Mouse (Mus musculus) lung, embryonic 15.5 days (tissue): ENCODE results near the gene Gsc2. TPM values are rescaled to one million over a fixed set of nuclear protein-coding genes. Genes with fewer than 3 reads are reported as not detected.
A peak's percentile ranks its signal among the peaks of the same experiment; 100 is the strongest.

Source experiments
- ATAC-seq: fragments of 200-750 bp; cut with Nextera tagmentation; 2 replicates; pipeline ENCODE4 v1.8.0; 2017; ENCODE audit warnings: moderate number of reproducible peaks, borderline replicate concordance; ENCODE audit not compliant: low FRiP score, low TSS enrichment; ENCODE audit errors: extremely low read depth
- H3K27ac ChIP-seq: fragments of 300-500 bp; sonication (generic); 2 replicates; pipeline ENCODE4 v1.5.1; 2015; ENCODE audit warnings: moderate library complexity, mild to moderate bottlenecking, inconsistent platforms
- H3K27me3 ChIP-seq: fragments of 300-500 bp; sonication (generic); 2 replicates; pipeline ENCODE4 v1.6.1; 2015; ENCODE audit warnings: inconsistent platforms
- H3K36me3 ChIP-seq: fragments of 300-500 bp; sonication (generic); 2 replicates; pipeline ENCODE4 v1.6.1; 2015; ENCODE audit warnings: inconsistent platforms
- H3K4me1 ChIP-seq: fragments of 300-500 bp; sonication (generic); 2 replicates; pipeline ENCODE4 v1.6.1; 2015; ENCODE audit warnings: inconsistent platforms
- H3K4me2 ChIP-seq: fragments of 300-500 bp; sonication (generic); 2 replicates; pipeline ENCODE4 v1.6.1; 2015; ENCODE audit warnings: inconsistent platforms, mild to moderate bottlenecking, moderate library complexity
- H3K4me3 ChIP-seq: fragments of 300-500 bp; sonication (generic); 2 replicates; pipeline ENCODE4 v1.5.1; 2015; ENCODE audit warnings: mild to moderate bottlenecking, inconsistent platforms
- H3K9ac ChIP-seq: fragments of 300-500 bp; sonication (generic); 2 replicates; pipeline ENCODE4 v1.6.1; 2015; ENCODE audit warnings: inconsistent platforms
- H3K9me3 ChIP-seq: fragments of 300-500 bp; sonication (generic); 2 replicates; pipeline ENCODE4 v1.6.1; 2016; ENCODE audit warnings: inconsistent platforms
- WGBS: fragments of 180-500 bp; shearing (Covaris S2); methylation state at CpG from one replicate; pipeline ENCODE4 v1.1.7; 2015; 5-methylcytosine and 5-hydroxymethylcytosine counted together
- polyA plus RNA-seq: library from polyadenylated mRNA; unstranded; fragments of >200 nt; fragmentation: Nextera tagmentation; extraction: Ambion mirVana; gene quantifications from 2 replicates; pipeline ENCODE4 v1.2.1, GENCODE M21; 2015

Gsc2 gene
- polyA plus RNA-seq, 1 experiment from 2014 or later: not detected

DNA sequence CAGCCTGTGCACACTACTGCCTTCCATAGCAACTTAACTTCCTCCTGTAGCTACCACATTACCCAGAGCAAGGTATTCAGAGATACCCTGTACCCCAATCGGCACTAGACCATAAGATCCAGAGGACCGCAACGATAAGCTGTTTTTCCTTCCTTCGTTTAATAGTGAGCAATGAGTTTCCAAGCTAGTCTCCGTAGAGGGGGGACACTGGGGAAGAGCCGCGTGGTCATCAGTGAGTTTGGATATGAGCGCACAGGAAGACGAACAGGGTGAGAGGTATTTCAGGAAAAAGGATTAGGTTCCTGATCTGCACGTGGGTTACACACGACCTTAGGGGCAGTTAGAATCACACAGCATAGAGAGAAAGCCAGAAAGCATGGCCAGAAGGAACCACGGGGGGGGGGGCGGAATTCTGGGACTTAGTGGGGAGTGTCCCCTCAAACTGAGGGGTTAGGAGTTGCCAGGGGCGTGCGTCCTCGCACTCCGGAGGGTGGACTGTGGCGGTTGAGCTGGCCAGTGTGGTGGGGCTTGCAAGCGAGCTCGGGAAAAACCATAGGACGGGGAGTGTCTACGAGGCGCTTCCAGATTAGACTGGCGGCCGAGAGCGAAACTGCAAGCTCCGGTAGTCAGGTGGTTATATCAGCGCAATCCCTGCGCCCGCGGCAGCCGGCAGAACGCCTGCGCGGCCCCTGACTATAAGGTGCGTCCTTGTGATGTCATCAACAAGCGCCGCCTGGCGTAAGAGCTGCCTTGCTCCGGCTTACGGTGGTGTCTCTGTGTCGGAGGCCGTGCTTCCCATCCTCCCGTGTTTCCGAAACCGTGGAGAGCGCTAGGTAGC, 6.7 kb upstream of the Gsc2 start:
- Histone ChIP-seq H3K4me1 (peaks cover 20% of the 10 kb centered on the region), H3K27ac (peak overlapping the region; percentile 86)

DNA sequence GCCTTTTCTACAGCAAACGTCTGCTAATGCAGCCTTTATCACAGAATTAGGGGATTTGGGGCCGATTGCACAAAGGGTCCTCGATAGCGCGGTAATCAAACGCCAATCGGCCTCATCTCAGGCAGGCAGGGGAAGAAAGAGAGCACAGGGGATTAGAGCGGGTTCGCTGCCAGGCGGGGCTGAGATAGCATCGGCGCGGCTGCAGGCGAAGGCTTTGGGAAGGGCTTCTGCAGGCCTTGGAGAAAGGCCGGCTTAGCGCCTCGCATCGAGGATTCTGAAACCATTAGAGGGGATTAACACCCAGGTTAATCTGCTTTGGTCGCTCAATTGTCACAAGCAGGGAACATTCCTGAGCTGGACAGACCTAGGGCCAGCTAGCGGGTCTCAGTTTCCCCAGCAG, 5.7 kb upstream of the Gsc2 start:
- Histone ChIP-seq H3K4me3 (peak overlapping the region; percentile 60; the same call in 1 of the 2 replicates), H3K4me1 (peaks cover 18% of the 10 kb centered on the region), H3K9ac (peak overlapping the region; percentile 20; the same call in 1 of the 2 replicates), H3K27me3 (peaks cover 48% of the 10 kb centered on the region), H3K27ac (no peak overlapping the region), H3K36me3 (no peaks in the 10 kb centered on the region), H3K4me2 (peak overlapping the region; percentile 94), H3K9me3 (no peaks in the 10 kb centered on the region)
- no peak for ATAC-seq
- 14% methylated on average over 20 of the region's 20 CpGs for whole genome bisulfite sequencing

More for the DNA sequence above, 6.7 kb upstream of the Gsc2 start:
- H3K9me3 ChIP-seq: no peaks in the 10 kb centered on the region
- ATAC-seq: peak; percentile 95
- peak overlapping the region; percentile 94 for H3K4me2 ChIP-seq
- H3K9ac ChIP-seq: peak overlapping the region; percentile 67
- H3K27me3 ChIP-seq: peaks cover 39% of the 10 kb centered on the region
- WGBS: 2% methylated on average over 47 of the region's 47 CpGs
- H3K4me3 ChIP-seq: peak overlapping the region; percentile 60
- 0 out of 2 replicates have a peak, but pooled peaks cover 6% of the 10 kb centered on the region for H3K36me3 ChIP-seq

- H3K36me3 ChIP-seq: peaks cover 33% of the 10 kb centered on the region
- H3K4me3 ChIP-seq: peak within 1 kb of the TSS; percentile 92
- peak within 1 kb of the TSS; percentile 49; the same call in 1 of the 2 replicates for H3K27ac ChIP-seq
- peak within 1 kb of the TSS; percentile 74 for H3K9ac ChIP-seq
- peaks cover 18% of the 10 kb centered on the region for H3K4me1 ChIP-seq
- WGBS: under 1% methylated on average over 35 of the region's 35 CpGs
- ATAC-seq: peak; percentile 94
- H3K9me3 ChIP-seq: no peaks in the 10 kb centered on the region
- H3K4me2 ChIP-seq: peak within 1 kb of the TSS; percentile 84
- H3K27me3 ChIP-seq: peaks cover 46% of the 10 kb centered on the region
Measured at GRCm38 (mm10) chr16:17911052-17911595, 3.7 kb downstream of the Gsc2 start, which contains the start of gene Ess2. TSS of gene Ess2 (minus strand) at chr16:17911348.

DNA sequence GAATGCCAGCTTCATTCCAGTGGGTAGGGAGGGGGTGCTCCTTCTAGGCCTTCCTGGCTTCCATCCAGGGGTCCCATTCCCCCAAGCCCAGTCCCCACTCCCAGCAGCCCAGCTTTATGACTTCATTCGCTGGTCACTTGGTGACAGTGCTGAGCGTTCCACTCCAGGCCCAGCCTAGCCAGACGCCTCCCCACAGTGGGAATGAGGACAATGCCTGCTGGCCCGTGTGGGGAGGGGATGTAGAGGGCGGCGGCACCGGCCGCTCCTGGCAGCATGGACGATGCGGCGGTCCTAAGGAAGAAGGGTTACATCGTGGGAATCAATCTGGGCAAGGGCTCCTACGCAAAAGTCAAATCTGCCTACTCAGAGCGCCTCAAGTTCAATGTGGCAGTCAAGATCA, 16.4 kb downstream of the Gsc2 start, which contains the start of the genes Dgcr2 and Tssk2:
Dgcr2 (minus strand) TSS at position 101 of the 400 bp plus-strand sequence.
Tssk2 (plus strand) TSS at position 176 of the 400 bp plus-strand sequence.
- Histone ChIP-seq H3K27ac (no peak within 1 kb of the TSS), H3K4me1 (no peaks in the 10 kb centered on the region), H3K9me3 (no peaks in the 10 kb centered on the region), H3K4me2 (no peak within 1 kb of the TSS), H3K9ac (no peak within 1 kb of the TSS), H3K4me3 (no peak within 1 kb of the TSS), H3K27me3 (no peaks in the 10 kb centered on the region), H3K36me3 (peaks cover 43% of the 10 kb centered on the region)
- WGBS: 89% methylated on average over 14 of the region's 14 CpGs
- ATAC-seq: no peak

DNA sequence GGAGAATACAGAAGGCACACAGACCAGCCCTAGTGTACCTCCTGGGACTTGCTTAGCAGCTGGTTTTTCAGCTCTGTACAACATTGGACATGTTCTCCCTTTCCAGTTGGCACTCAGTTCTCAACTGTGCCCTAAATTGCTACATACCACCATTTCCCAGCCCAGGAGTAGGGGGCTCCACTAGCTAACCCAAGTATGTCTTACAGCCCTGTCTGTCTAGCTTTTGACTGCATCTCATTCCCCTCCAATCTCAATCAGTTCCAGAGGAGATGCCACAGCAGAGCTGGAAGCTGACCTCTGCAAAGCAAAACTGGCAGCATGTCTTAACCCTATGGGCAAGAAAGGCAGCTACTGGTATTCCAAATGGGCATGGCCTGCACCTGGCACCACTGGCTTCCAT, 18.8 kb downstream of the Gsc2 start:
- H3K27me3 ChIP-seq: no peaks in the 10 kb centered on the region
- H3K4me3 ChIP-seq: no peak overlapping the region
- no peak overlapping the region for H3K27ac ChIP-seq
- ATAC-seq: no peak
- H3K36me3 ChIP-seq: peaks cover 20% of the 10 kb centered on the region
- peaks cover 10% of the 10 kb centered on the region; the same call in 1 of the 2 replicates for H3K4me1 ChIP-seq
- H3K4me2 ChIP-seq: no peak overlapping the region
- no peak overlapping the region for H3K9ac ChIP-seq
- H3K9me3 ChIP-seq: no peaks in the 10 kb centered on the region

GRCm38 (mm10) chr16:17893923-17894322, 20.9 kb downstream of the Gsc2 start, which contains the start of gene Tssk1:
TSS of gene Tssk1 (plus strand) at chr16:17894223.
- WGBS: 79% methylated on average over 2 of the region's 2 CpGs
- Histone ChIP-seq H3K9me3 (no peaks in the 10 kb centered on the region), H3K4me1 (peaks cover 24% of the 10 kb centered on the region), H3K36me3 (no peaks in the 10 kb centered on the region; the same call in 1 of the 2 replicates), H3K4me3 (no peak within 1 kb of the TSS), H3K4me2 (no peak within 1 kb of the TSS), H3K27ac (no peak within 1 kb of the TSS), H3K27me3 (no peaks in the 10 kb centered on the region), H3K9ac (no peak within 1 kb of the TSS)
- ATAC-seq: no peak

DNA sequence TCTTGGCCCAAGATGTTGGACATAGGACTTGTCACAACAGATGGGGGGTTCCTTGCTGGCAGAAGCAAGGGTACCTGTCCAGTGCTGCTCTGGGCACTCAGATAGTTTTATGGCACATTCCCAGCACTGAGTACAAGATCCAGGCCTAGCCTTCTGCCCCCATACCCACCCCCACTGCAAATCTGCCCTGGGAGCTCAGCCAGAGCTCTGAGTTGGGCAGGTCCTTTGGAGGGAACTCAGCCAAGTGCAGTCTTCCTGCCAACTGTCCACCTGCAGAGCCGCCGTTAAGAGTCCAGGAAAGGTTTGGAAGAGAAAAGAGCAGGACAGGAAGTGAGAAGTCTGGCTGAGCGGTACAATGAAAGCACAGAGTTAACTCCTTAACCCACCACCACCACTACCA, 22.3 kb downstream of the Gsc2 start:
- H3K4me3 ChIP-seq: no peak overlapping the region
- peaks cover 24% of the 10 kb centered on the region for H3K4me1 ChIP-seq
- no peaks in the 10 kb centered on the region for H3K27me3 ChIP-seq
- 52% methylated on average over 3 of the region's 3 CpGs for WGBS
- no peak overlapping the region for H3K27ac ChIP-seq
- no peaks in the 10 kb centered on the region for H3K9me3 ChIP-seq
- no peak for ATAC-seq
- H3K4me2 ChIP-seq: no peak overlapping the region
- H3K9ac ChIP-seq: no peak overlapping the region
- H3K36me3 ChIP-seq: no peaks in the 10 kb centered on the region

DNA sequence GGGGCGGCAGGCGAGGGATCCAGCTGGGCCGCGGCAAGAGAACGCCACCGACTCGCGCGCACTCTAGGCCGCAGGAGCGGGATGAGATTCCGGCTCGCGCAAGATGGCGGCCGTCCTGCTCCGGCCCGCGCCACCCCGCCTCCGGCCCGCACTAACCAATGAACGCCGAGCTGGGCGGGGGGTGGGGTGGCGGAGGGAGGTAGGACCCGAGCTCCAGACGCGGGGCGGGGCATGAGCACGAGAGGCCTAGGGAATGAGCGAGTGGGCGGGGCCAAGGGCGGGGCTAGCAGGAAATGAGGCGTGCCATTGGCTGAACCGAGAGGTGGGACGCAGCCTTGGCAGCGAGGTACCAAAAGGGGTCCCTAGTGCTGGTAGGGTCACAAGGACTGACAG, 23.3 kb downstream of the Gsc2 start, which contains the start of gene Gm20518:
Gm20518 (minus strand) TSS at position 105 of the 393 bp plus-strand sequence.
- no peaks in the 10 kb centered on the region for H3K9me3 ChIP-seq
- H3K4me1 ChIP-seq: peaks cover 24% of the 10 kb centered on the region
- no peaks in the 10 kb centered on the region for H3K36me3 ChIP-seq
- H3K4me2 ChIP-seq: peak within 1 kb of the TSS; percentile 75
- under 1% methylated on average over 32 of the region's 38 CpGs for WGBS
- peak; percentile 98 for ATAC-seq
- peak within 1 kb of the TSS; percentile 90 for H3K9ac ChIP-seq
- H3K4me3 ChIP-seq: peak within 1 kb of the TSS; percentile 74
- H3K27ac ChIP-seq: peak within 1 kb of the TSS; percentile 92
- H3K27me3 ChIP-seq: no peaks in the 10 kb centered on the region

GRCm38 (mm10) chr16:17890917-17891566, 23.8 kb downstream of the Gsc2 start:
- Histone ChIP-seq H3K4me1 (peaks cover 24% of the 10 kb centered on the region), H3K9ac (peak overlapping the region; percentile 90), H3K27ac (peak overlapping the region; percentile 92), H3K27me3 (no peaks in the 10 kb centered on the region), H3K36me3 (no peaks in the 10 kb centered on the region), H3K4me3 (peak overlapping the region; percentile 74), H3K4me2 (peak overlapping the region; percentile 75), H3K9me3 (no peaks in the 10 kb centered on the region)
- peak; percentile 67 for ATAC-seq
- under 1% methylated on average over 44 of the region's 44 CpGs for WGBS

DNA sequence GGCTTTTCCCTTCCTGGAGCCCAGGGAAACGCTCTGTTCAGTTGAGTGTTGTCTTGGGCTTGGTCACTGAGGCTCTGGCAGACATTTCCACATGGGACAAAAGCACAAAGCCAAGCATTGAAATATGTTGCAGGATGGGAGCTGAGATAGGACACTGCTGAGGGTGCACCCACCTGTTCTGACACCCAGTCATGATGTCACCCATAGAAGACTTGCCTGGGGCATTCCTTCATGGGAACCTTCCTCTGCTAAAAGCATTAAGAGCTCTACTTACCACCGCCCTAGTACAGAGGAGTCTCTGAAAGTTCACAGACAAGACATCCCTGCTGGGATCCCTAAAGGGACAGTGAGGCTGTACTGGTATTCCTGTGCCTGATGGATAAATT, 24.5 kb downstream of the Gsc2 start:
- H3K4me3 ChIP-seq: peak overlapping the region; percentile 74
- peak overlapping the region; percentile 75 for H3K4me2 ChIP-seq
- no peak for ATAC-seq
- H3K27ac ChIP-seq: no peak overlapping the region
- no peaks in the 10 kb centered on the region for H3K36me3 ChIP-seq
- 40% methylated on average over 2 of the region's 2 CpGs for WGBS
- H3K27me3 ChIP-seq: no peaks in the 10 kb centered on the region
- peaks cover 24% of the 10 kb centered on the region for H3K4me1 ChIP-seq
- no peaks in the 10 kb centered on the region for H3K9me3 ChIP-seq
- H3K9ac ChIP-seq: peak overlapping the region; percentile 90

DNA sequence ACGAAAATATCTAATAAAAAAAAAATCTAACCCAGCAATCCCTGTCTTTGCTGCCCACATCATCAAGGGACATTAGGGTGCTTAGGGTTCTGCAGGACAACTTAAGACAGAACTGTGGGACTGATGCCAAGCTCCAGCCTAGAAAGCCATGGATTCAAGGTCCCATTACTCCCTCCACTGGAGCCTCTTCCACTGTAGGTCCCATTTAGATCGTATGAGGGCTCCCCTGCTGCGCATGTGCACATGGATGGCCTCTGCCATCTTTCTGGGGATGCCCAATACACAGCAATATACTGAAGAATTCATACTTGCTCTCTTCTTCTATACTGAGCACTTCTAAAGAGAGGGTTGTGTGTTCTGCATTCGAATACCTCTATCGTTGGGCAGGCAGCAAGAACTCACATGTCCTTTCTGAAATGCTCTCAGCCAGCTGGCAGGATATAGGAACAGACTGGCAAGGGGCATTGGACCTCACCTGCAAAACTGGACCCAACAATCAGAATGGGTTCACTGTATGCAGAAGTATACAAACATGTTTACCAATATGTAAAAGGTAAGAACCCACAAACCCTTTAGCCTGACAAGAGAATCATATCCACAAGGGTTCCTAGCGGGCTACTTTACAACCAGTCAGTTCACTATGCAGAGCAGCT, 25.0 kb downstream of the Gsc2 start:
- ATAC-seq: no peak
- peak overlapping the region; percentile 75 for H3K4me2 ChIP-seq
- H3K36me3 ChIP-seq: no peaks in the 10 kb centered on the region
- peak overlapping the region; percentile 74 for H3K4me3 ChIP-seq
- no peak overlapping the region for H3K27ac ChIP-seq
- H3K27me3 ChIP-seq: no peaks in the 10 kb centered on the region
- 81% methylated on average over 6 of the region's 6 CpGs for WGBS
- no peak overlapping the region for H3K9ac ChIP-seq
- peaks cover 24% of the 10 kb centered on the region for H3K4me1 ChIP-seq
- no peaks in the 10 kb centered on the region for H3K9me3 ChIP-seq
